Mouse (Mus musculus): ENCODE measurements around the gene Zfp1. TPM values are rescaled to one million over a fixed set of nuclear protein-coding genes. Genes with fewer than 3 reads are reported as not detected.

The Zfp1 gene
- polyA plus RNA-seq, 1 experiment from 2014 or later, result 32.3 TPM

GRCm38 (mm10) chr8:111708265-111708664, 65.1 kb downstream of the Zfp1 start:
- 92% methylated on average over 6 of the region's 6 CpGs for WGBS
- no peak for ATAC-seq (replicated peaks)
- Histone ChIP-seq H3K27ac (replicated peaks) (no peak overlapping the region), H3K27me3 (no peaks in the 10 kb centered on the region), H3K9me3 (no peaks in the 10 kb centered on the region), H3K9ac (replicated peaks) (no peak overlapping the region), H3K4me2 (replicated peaks) (no peak overlapping the region), H3K4me3 (no peak overlapping the region), H3K4me1 (no peaks in the 10 kb centered on the region), H3K36me3 (peaks cover 36% of the 10 kb centered on the region)

- H3K4me2 ChIP-seq (replicated peaks), result no peak overlapping the region
- H3K9me3 ChIP-seq, result no peaks in the 10 kb centered on the region
- no peak overlapping the region for H3K27ac ChIP-seq (replicated peaks)
- no peak overlapping the region for H3K9ac ChIP-seq (replicated peaks)
- ATAC-seq (replicated peaks), result no peak
- H3K4me1 ChIP-seq, result no peaks in the 10 kb centered on the region
- H3K36me3 ChIP-seq, result peaks cover 44% of the 10 kb centered on the region
- 96% methylated on average over 1 of the region's 1 CpGs for WGBS
- H3K4me3 ChIP-seq, result no peak overlapping the region
- no peaks in the 10 kb centered on the region for H3K27me3 ChIP-seq
Measured at GRCm38 (mm10) chr8:111709223-111709622, 66.0 kb downstream of the Zfp1 start.

DNA sequence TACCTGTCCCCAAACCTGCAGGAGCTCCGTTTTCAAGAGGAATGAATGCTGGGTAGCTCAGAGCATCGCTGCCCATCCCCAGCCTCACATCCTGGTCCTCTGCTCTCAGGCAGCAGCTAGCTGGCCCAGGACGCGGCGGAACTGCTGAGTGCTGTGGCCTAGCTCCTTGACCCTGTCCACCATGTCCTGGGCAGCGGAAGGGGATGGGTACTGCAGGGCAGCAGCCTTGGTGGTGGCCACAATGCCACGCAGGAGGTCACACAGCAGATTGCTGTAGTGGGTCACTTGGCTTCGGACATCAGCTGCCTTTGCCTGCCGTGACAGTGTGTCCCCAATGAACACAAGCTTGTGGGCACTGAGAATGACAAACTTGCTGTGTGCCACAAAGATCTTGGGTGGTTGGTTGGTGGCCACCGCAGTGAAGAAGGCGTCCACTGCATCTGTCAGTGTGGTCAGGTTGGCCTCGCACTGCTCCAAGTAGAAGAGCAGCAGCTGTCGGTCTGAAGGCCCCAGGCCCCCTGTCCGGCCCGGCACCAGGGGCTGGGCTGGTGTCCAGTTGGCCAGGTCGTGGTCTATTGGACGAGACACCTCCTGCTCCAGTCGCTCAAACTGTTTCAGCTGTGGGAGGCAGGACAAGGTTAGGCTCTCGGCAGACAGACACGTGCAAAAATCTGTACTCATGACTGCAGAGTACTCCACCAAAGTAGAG, 67.7 kb downstream of the Zfp1 start:
- no peak overlapping the region for H3K4me2 ChIP-seq (replicated peaks)
- peaks cover 4% of the 10 kb centered on the region for H3K4me1 ChIP-seq
- peaks cover 58% of the 10 kb centered on the region for H3K36me3 ChIP-seq
- ATAC-seq (replicated peaks), result no peak
- H3K9me3 ChIP-seq, result no peaks in the 10 kb centered on the region
- H3K4me3 ChIP-seq, result no peak overlapping the region
- H3K27me3 ChIP-seq, result no peaks in the 10 kb centered on the region
- 93% methylated on average over 20 of the region's 20 CpGs for whole genome bisulfite sequencing
- no peak overlapping the region for H3K9ac ChIP-seq (replicated peaks)
- no peak overlapping the region for H3K27ac ChIP-seq (replicated peaks)

DNA sequence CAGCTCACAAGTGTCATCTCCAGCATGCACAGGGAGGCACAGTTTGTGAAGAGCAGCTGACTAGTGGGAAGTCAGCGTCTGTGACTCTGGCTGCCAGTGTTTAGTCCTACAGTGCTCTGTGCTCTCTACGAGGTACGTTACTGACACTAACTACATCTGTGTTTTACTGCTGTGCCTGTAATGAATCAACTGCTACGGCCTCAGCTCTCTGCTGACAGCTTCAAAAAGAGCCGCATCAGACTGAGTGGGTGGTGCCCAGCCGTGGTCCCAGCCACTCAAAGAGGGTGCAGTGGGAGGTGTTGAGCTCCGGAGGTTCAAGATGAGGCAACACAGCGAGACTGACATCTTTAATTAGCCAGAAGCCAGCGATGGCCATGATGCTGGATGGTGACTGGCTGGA, 68.9 kb downstream of the Zfp1 start:
- 79% methylated on average over 9 of the region's 9 CpGs for WGBS
- no peaks in the 10 kb centered on the region for H3K9me3 ChIP-seq
- peaks cover 16% of the 10 kb centered on the region for H3K4me1 ChIP-seq
- no peak for ATAC-seq (replicated peaks)
- peaks cover 58% of the 10 kb centered on the region for H3K36me3 ChIP-seq
- H3K27me3 ChIP-seq, result no peaks in the 10 kb centered on the region
- no peak overlapping the region for H3K4me2 ChIP-seq (replicated peaks)
- no peak overlapping the region for H3K27ac ChIP-seq (replicated peaks)
- no peak overlapping the region for H3K9ac ChIP-seq (replicated peaks)
- H3K4me3 ChIP-seq, result no peak overlapping the region

DNA sequence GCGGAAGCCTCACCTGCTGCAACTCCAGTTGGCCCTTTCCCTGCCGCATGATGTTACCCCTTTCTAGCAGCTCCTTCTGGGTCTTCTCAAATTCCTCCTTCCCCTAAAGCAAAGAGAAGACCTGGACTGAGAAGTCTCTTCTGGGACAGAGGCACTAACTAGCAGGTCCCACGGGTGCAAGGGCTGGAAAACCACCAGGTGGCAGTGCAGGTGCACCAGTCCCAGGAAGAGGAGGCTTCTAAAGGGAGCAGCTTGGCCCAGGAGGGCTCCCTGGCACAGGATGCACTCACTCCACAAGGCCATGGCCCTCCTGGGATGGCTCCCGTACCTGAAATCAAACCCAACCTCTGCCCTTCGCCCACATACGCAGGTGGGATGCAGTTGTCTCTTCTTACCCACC, 69.4 kb downstream of the Zfp1 start:
- Histone ChIP-seq H3K4me1 (peaks cover 21% of the 10 kb centered on the region), H3K9me3 (no peaks in the 10 kb centered on the region), H3K4me2 (replicated peaks) (no peak overlapping the region), H3K27me3 (no peaks in the 10 kb centered on the region), H3K9ac (replicated peaks) (no peak overlapping the region), H3K36me3 (peaks cover 58% of the 10 kb centered on the region), H3K27ac (replicated peaks) (no peak overlapping the region), H3K4me3 (no peak overlapping the region)
- WGBS, result 77% methylated on average over 6 of the region's 6 CpGs
- ATAC-seq (replicated peaks), result no peak

DNA sequence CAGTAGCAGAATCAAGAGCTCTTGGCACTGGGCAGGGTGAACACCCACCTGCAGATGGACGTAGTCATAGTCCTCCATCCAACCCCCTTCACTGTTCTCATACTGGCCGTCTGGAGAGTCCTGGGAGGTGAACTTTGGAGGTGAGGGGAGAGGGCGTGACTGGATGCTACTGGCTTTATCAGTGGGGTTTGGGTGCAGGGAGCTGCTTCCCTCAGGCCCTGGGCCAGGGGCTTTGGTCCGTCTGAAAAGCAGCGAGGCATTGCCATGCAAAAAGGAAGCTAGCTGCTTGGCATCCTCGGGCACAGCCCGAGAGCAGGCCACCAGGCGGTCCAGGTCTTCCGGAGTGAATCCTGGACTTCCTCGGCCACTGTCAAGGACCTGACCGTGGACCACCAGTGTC, 70.1 kb downstream of the Zfp1 start:
- Histone ChIP-seq H3K36me3 (peaks cover 58% of the 10 kb centered on the region), H3K9ac (replicated peaks) (no peak overlapping the region), H3K4me3 (no peak overlapping the region), H3K27me3 (no peaks in the 10 kb centered on the region), H3K4me2 (replicated peaks) (no peak overlapping the region), H3K9me3 (no peaks in the 10 kb centered on the region), H3K27ac (replicated peaks) (no peak overlapping the region), H3K4me1 (peaks cover 28% of the 10 kb centered on the region)
- 95% methylated on average over 11 of the region's 11 CpGs for WGBS
- no peak for ATAC-seq (replicated peaks)

DNA sequence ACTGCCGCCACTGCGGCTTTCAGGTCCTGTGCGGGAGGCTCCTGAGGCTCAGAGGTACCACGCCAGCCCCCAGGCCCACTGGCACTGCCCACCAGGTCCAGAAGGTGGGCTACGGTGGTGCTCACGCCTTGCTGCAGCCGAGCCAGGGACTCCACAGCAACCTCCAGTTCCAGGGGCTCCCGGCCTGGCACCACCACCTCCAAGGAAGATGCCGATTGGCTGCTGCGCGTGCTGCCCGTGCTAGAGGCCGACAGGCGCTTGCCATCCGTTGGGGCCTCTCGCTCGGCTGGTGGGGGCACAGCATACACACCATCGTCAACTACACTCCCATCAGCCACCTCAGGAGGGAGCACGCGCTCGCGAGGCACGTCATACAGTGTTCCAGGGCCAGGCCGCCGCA, 70.6 kb downstream of the Zfp1 start:
- Histone ChIP-seq H3K9me3 (no peaks in the 10 kb centered on the region), H3K4me3 (no peak overlapping the region), H3K27me3 (no peaks in the 10 kb centered on the region), H3K36me3 (peaks cover 57% of the 10 kb centered on the region), H3K9ac (replicated peaks) (no peak overlapping the region), H3K4me1 (peaks cover 32% of the 10 kb centered on the region), H3K27ac (replicated peaks) (no peak overlapping the region), H3K4me2 (replicated peaks) (no peak overlapping the region)
- WGBS, result 94% methylated on average over 25 of the region's 25 CpGs
- ATAC-seq (replicated peaks), result no peak

DNA sequence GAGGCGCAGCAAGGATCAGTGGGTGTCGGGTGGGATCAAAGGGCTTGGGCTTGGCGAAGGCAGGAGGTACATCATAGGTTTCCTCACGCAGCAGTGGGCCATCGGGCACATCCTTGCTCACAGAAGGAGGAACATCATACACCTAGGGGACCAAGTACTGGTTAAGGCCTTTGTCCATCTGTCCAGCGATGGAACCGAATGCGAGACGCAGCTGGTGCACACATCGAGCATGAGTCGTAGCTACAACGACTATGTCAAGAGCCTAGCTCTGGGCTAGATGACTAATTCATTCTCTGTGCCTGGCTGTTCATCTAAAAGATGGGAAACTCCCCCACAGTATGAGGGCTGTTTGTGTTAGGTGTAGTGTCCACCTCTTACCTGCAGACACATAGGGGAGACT, 71.1 kb downstream of the Zfp1 start:
- peaks cover 52% of the 10 kb centered on the region for H3K36me3 ChIP-seq
- no peak overlapping the region for H3K27ac ChIP-seq (replicated peaks)

GRCm38 (mm10) chr8:111715514-111715913, 72.3 kb downstream of the Zfp1 start:
- Histone ChIP-seq H3K27ac (replicated peaks) (peak overlapping the region; percentile 95), H3K27me3 (no peaks in the 10 kb centered on the region), H3K36me3 (peaks cover 49% of the 10 kb centered on the region), H3K4me1 (peaks cover 35% of the 10 kb centered on the region), H3K9ac (replicated peaks) (no peak overlapping the region), H3K4me2 (replicated peaks) (no peak overlapping the region), H3K9me3 (no peaks in the 10 kb centered on the region), H3K4me3 (no peak overlapping the region)
- no peak for ATAC-seq (replicated peaks)
- 87% methylated on average over 13 of the region's 13 CpGs for WGBS

More for the DNA sequence above, 71.1 kb downstream of the Zfp1 start:
- WGBS, result 96% methylated on average over 12 of the region's 12 CpGs
- Histone ChIP-seq H3K4me3 (no peak overlapping the region), H3K9me3 (no peaks in the 10 kb centered on the region), H3K27me3 (no peaks in the 10 kb centered on the region), H3K4me2 (replicated peaks) (no peak overlapping the region), H3K4me1 (peaks cover 35% of the 10 kb centered on the region), H3K9ac (replicated peaks) (no peak overlapping the region)
- no peak for ATAC-seq (replicated peaks)

GRCm38 (mm10) chr8:111716603-111717487, 73.6 kb downstream of the Zfp1 start:
- ATAC-seq (replicated peaks), result peak; percentile 87
- peaks cover 39% of the 10 kb centered on the region for H3K36me3 ChIP-seq
- H3K27me3 ChIP-seq, result no peaks in the 10 kb centered on the region
- H3K4me3 ChIP-seq, result no peak overlapping the region
- peak overlapping the region; percentile 95 for H3K27ac ChIP-seq (replicated peaks)
- peak overlapping the region; percentile 31 for H3K9ac ChIP-seq (replicated peaks)
- no peaks in the 10 kb centered on the region for H3K9me3 ChIP-seq
- peaks cover 35% of the 10 kb centered on the region for H3K4me1 ChIP-seq
- WGBS, result 11% methylated on average over 10 of the region's 10 CpGs
- H3K4me2 ChIP-seq (replicated peaks), result peak overlapping the region; percentile 11

DNA sequence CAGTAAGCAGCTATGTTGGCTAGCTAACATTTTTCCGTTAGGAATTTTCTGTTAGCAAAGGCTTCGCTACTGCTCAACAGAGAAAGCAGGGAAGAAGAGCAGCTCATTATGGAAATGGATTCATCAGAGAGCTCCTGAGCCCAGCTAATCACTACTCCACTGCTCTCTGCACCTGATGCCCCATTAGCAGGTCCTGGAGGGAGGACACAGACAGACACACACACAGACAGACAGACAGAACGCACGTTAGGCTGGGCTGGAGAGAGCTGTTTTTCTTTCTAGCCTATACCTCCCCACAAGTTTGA, 74.2 kb downstream of the Zfp1 start:
- peak overlapping the region; percentile 11; the same call in 1 of the 2 replicates for H3K4me2 ChIP-seq (replicated peaks)
- H3K4me3 ChIP-seq, result no peak overlapping the region
- ATAC-seq (replicated peaks), result no peak; the same call in 1 of the 2 replicates
- 27% methylated on average over 4 of the region's 4 CpGs for WGBS
- no peaks in the 10 kb centered on the region for H3K9me3 ChIP-seq
- H3K4me1 ChIP-seq, result peaks cover 35% of the 10 kb centered on the region
- no peaks in the 10 kb centered on the region for H3K27me3 ChIP-seq
- H3K9ac ChIP-seq (replicated peaks), result peak overlapping the region; percentile 31
- H3K36me3 ChIP-seq, result peaks cover 33% of the 10 kb centered on the region
- peak overlapping the region; percentile 95 for H3K27ac ChIP-seq (replicated peaks)

DNA sequence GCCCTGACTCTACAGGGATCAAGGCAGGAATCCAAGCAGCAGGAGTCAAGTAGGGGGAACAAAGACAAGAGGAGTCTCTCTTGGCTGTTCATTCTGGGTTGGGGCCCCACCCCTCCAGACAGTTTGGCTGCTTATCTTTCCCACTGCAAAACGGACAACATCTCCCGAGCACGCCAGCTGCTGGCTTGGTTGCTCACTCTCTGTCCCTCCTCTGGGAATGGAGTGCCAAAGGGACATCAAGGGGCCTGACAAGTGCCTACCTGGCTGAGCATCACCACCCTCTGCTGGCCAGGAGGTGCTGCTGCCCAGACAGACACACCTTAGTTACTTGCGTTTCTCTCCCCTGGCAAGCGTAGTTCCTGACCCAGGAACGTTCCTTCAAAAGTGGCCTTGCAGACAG, 74.7 kb downstream of the Zfp1 start:
- no peaks in the 10 kb centered on the region for H3K27me3 ChIP-seq
- H3K36me3 ChIP-seq, result peaks cover 33% of the 10 kb centered on the region
- no peaks in the 10 kb centered on the region for H3K9me3 ChIP-seq
- ATAC-seq (replicated peaks), result no peak
- 44% methylated on average over 6 of the region's 6 CpGs for WGBS
- peak overlapping the region; percentile 95 for H3K27ac ChIP-seq (replicated peaks)
- peaks cover 35% of the 10 kb centered on the region for H3K4me1 ChIP-seq
- no peak overlapping the region for H3K4me3 ChIP-seq
- H3K4me2 ChIP-seq (replicated peaks), result no peak overlapping the region
- 0 out of 2 replicates have a peak overlapping the region, but pooled peaks have one; percentile 31 for H3K9ac ChIP-seq (replicated peaks)

All from forebrain, embryonic 15.5 days (tissue).